Mouse (Mus musculus): ENCODE data around the gene Txndc5.

DNA sequence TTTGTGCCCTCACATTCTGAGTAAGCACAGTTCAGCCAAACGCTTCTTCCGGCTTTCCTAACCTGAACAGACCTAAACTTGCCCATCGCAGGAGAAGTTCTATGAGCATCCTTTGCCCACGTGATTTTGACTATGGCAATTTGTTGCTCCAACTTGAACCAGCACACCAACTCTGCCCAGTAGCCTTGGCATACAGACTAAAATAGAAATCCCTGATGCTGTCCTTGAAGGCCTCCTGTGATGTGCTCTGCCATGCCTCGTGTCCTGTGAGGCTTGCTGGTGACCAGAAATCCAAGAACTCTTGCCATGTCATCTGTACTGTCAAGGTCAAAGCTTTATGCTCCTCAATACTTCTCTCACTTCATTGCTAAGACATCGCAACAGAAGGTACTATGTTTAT is 952 bp upstream of the Txndc5 start:
- no peak for TF ChIP-seq POLR2A (IDR thresholded peaks at IDR 0.05; ENCODE audit: insufficient read depth, low read depth, low read length)
- TF ChIP-seq CTCF (IDR thresholded peaks at IDR 0.05) = no peak
- no peak for TF ChIP-seq EP300 (IDR thresholded peaks at IDR 0.05; ENCODE audit: insufficient read depth, low read depth, low read length)

Measured in heart, adult 2 months (tissue).